Mouse (Mus musculus) neural tube, postnatal 0 days (tissue): ENCODE measurements around the gene Rasa4. TPM values are rescaled to one million over a fixed set of nuclear protein-coding genes. Genes with fewer than 3 reads are reported as not detected.

Source experiments
- microRNA-seq: library from miRNA; unstranded; fragments of <30 nt; microRNA quantifications from one replicate; pipeline ENCODE4, GENCODE M21; 2016
- polyA plus RNA-seq: library from polyadenylated mRNA; unstranded; fragments of >200 nt; fragmentation: Nextera tagmentation; extraction: Ambion mirVana; gene quantifications from 2 replicates; pipeline ENCODE4 v1.2.1, GENCODE M21; 2015

The Rasa4 gene
- 17.8 and 20.2 TPM in 2 replicates for polyA plus RNA-seq

DNA sequence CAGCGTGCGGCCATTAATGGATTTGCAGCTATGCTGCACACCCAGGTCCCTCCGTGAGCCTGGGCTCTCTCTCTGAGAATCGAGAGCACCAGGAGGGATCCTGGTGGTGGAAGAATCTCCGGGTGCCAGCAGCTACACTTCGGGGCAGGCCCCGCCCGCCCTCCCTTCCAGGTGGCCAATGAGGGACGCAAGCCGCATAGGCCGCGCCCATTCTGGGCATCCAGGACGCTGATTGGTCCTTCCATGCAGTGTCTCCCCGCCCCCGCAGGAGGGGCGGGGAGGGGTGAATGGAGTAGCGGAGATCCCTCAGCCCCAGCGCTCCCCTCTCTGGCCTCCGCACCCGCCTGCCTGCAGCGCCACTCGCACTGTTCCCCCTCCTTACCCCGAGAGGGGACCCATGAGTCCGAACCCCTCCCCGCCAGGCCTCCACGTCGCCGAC lies at the start of gene Rasa4:
TSS of gene Rasa4 (plus strand) at position 248 of the 439 bp plus-strand sequence.

DNA sequence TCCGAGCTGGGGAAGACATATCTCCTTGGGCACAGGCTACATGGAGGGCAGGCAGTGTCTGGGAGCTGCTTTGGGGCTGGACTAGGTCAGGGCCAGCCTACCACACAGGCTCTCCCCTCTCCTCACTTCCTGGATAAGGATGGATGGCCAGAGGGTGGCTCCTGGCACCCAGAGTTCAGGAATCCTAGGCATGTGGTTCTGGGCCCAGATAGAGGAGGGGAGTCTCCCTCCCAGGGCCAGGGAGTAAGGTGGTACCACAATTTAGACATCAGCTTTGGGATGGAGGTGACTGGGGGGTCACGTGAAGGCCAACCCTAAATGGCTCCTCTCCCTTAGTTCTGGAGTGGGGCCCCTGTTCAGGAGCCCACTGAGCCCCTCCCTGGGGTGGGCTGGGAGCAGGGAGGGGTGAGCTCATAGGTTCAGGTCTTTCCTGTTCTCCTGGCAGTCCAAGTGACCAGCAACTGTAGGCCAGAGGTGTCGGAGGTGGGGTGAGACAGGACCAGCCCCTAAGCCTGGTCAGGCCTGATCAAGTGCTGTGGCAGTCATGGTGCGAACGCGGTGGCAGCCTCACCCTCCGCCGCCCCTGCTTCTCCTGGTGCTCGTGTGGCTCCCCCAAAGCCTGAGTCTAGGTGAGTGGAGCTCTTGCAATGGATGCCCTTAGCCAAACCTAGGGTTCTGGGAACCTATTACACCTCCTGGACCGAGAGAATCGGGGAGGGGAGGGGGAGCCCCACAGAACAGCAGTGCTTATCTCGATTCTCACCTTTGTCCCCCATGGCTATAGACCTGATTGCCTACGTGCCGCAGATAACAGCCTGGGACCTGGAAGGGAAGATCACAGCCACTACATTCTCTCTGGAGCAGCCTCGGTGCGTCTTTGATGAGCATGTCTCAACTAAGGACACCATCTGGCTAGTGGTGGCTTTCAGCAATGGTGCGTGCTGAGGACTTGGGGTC lies 45.2 kb upstream of the Rasa4 start, which contains the start of gene Upk3b:
TSS of gene Upk3b (plus strand) at position 239 of the 957 bp plus-strand sequence.

DNA sequence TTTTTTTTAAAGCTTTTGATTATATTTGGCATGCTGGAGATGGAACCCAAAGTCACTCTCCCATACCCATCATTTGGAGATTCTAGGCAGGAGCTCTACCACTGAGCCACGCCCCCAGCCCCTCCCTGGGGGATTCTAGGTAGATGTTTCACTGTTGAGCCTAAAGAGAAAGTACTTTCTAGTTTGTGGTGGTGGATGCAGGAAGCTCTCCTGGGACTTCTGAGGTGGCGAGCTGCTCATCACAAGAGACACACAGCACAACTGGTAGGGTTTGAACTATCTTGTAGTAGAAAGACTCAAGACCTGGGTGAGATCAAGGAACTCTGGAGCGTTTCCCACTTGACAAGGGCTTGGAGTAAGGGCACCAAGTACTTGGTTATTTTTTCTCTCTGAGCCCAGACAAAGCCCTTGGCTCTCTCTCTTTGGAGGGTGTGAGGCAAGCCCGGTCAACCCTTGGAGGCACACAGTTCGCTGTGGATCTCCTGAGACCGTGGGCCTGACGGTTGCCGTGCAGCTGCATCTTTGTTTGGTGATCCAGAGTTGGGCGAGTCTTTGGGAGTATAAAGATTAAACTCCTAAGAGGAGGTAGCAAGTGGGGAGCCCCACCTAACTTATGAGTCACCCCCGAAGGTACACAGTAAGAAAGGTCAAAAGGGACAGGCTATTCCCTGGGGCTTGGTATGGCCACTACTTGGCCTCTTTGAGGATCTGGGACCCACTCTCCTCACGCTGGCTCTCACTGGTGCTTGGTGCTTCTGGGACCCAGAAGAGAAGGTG lies 29.2 kb upstream of the Rasa4 start, which contains the start of gene Upk3bl:
TSS of gene Upk3bl (plus strand) at position 192 of the 777 bp plus-strand sequence.

DNA sequence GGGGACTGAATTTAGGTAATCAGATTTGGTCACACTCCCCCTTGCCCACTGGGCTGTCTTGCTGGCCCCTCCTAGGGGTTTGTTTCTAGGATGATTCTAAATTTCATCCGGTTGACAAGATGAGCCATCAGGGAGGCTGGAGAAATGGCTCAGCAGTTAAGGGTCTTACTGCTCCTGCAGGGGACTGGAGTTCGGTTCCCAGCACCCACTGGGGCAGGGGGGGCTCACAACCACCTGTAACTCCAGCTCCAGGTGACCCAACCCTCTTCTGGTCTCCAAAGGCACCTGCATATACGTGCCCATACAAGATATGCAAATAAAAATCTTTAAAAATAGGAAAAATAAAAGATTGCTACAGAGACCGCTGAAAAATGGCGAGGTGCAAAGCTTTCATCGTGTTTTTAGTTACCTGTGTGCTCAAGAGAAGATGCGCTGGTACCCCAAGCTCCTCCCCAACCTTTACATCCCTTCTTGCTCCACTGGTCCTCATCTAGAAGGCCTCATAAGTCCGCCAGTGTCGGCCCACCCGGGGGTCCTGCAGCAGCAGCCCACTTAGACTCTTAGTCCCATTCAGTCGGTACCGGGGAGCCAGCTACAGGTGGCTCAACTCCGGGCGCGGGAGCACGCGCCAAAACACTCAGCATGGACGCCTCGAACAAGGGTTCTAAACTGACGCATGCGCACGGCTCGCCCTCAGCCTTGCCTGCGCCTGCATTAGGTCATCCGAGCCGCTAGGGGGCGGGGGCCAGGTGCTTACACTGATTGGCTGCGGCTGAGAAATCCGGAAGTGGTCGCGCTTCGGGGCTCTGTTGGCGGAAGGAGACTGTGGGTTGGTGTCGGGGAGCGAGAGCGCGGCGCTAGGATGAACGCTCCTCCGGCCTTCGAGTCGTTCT lies 32.4 kb downstream of the Rasa4 start, which contains the start of gene Polr2j:
TSS of gene Polr2j (plus strand) at position 741 of the 893 bp plus-strand sequence.

DNA sequence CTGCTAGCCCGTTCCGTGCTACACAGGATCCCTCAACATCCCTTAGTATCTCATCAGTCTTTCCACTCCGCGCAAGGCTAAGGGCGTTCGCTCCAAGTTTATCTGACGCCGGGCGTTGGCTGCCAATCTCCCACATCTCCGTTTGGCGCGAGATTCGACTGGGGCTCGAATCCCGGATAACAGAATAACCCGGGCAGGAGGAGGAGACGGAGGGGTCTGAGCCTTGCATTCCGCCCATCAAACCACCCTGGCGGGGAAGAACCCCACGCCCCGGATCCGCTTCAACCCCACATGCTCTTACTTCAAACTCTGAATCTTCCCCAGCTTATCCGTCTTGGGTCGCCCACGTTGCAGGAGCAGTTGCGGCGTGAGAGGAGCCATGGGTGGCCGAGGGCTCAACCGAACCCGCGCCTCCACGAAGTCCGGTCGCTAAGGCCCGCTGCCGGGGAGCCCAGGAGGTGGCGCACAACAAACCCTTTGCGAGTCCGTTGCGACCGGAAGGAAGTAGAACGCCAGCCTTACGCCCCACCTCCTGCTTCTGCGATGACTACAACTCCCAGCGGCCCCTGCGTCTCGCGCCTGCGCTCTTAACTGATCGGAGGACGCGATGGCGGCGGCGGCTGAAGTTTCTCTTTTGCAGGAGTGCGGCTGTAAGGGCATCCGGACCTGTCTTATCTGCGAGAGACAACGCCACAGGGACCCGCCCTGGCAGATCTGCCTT lies 52.0 kb downstream of the Rasa4 start, which contains the start of the genes Lrwd1 and Alkbh4:
TSS of gene Lrwd1 (minus strand) at position 504 of the 721 bp plus-strand sequence.
TSS of gene Alkbh4 (plus strand) at position 576 of the 721 bp plus-strand sequence.

Small RNA genes within 50 kb of the gene (microRNA-seq; reads per million reads assigned to microRNA genes)
- gene Mir7035 = not detected

Other genes starting within 250 kb of the Rasa4 start
- gene Hspb1, start 196.0 kb upstream of the Rasa4 start, polyA plus RNA-seq = 39.9 and 63.0 TPM in 2 replicates
- gene Ywhag, start 149.3 kb upstream of the Rasa4 start, polyA plus RNA-seq = 658 and 779 TPM in 2 replicates
- 2.6 and 3.0 TPM in 2 replicates for gene Ssc4d, start 109.4 kb upstream of the Rasa4 start, polyA plus RNA-seq
- gene Zp3, start 103.8 kb upstream of the Rasa4 start, polyA plus RNA-seq = 0.34 and 0.45 TPM in 2 replicates
- gene Dtx2, start 89.1 kb upstream of the Rasa4 start, polyA plus RNA-seq = 15.7 and 18.5 TPM in 2 replicates
- 0.04 TPM in 1 of 2 replicates, not detected in the other for gene Upk3b, start 45.4 kb upstream of the Rasa4 start, polyA plus RNA-seq
- gene Upk3bl, start 29.4 kb upstream of the Rasa4 start, polyA plus RNA-seq = 0.14 TPM in 1 of 2 replicates, not detected in the other
- gene Polr2j, start 32.7 kb downstream of the Rasa4 start, polyA plus RNA-seq = 237 and 239 TPM in 2 replicates
- 17.4 and 18.3 TPM in 2 replicates for gene Lrwd1, start 52.2 kb downstream of the Rasa4 start, polyA plus RNA-seq
- 15.2 and 17.8 TPM in 2 replicates for gene Alkbh4, start 52.2 kb downstream of the Rasa4 start, polyA plus RNA-seq
- gene Orai2, start 86.8 kb downstream of the Rasa4 start, polyA plus RNA-seq = 57.6 and 58.3 TPM in 2 replicates
- 52.6 and 53.3 TPM in 2 replicates for gene Prkrip1, start 115.0 kb downstream of the Rasa4 start, polyA plus RNA-seq
- gene Sh2b2, start 162.6 kb downstream of the Rasa4 start, polyA plus RNA-seq = 19.9 and 20.7 TPM in 2 replicates